Mouse (Mus musculus) ovary, adult 10 weeks (tissue): ENCODE measurements around the gene Slc25a30. TPM values are rescaled to one million over a fixed set of nuclear protein-coding genes. Genes with fewer than 3 reads are reported as not detected.

Source experiments
- polyA plus RNA-seq: library from polyadenylated mRNA; stranded (reverse); fragments of 350-450 nt; fragmentation: Illumina TruSeq; extraction: RNeasy Lipid Tissue Mini Kit (QIAGEN cat#74804); gene quantifications from one replicate; pipeline ENCODE4 v1.2.3, GENCODE M21; 2014

Gene Slc25a30
- 73.8 TPM for polyA plus RNA-seq

GRCm38 (mm10) chr14:75786868-75787793 lies at the start of gene Slc25a30:
Gene Slc25a30, minus strand, starts transcription at chr14:75787037.

GRCm38 (mm10) chr14:75753991-75754817 lies 32.6 kb downstream of the Slc25a30 start, which contains the start of gene Cog3:
Gene Cog3, minus strand, starts transcription at chr14:75754517.

Other genes starting within 250 kb of the Slc25a30 start
- not detected for gene Spert, start 193.9 kb downstream of the Slc25a30 start, polyA plus RNA-seq
- not detected for gene Erich6b, start 144.8 kb downstream of the Slc25a30 start, polyA plus RNA-seq
- gene Cog3, start 32.5 kb downstream of the Slc25a30 start, polyA plus RNA-seq = 29.0 TPM
- gene Tpt1, start 58.1 kb upstream of the Slc25a30 start, polyA plus RNA-seq = 26,066 TPM
- 1.2 TPM for gene Kctd4, start 168.0 kb upstream of the Slc25a30 start, polyA plus RNA-seq
- gene Gtf2f2, start 223.8 kb upstream of the Slc25a30 start, polyA plus RNA-seq = 63.7 TPM